Mouse (Mus musculus) layer of hippocampus, postnatal 36 days (tissue): ENCODE measurements around the gene Pear1. TPM values are rescaled to one million over a fixed set of nuclear protein-coding genes. Genes with fewer than 3 reads are reported as not detected.

Experiments used
- DNase-seq, 2 experiments: peaks; one replicate each; pipeline ENCODE4 v3.0.0; 2022
- total RNA-seq, 2 experiments: library from RNA; stranded (reverse); gene quantifications; 2 replicates each; pipeline ENCODE4 v1.2.3; 2021

Pear1 gene
- total RNA-seq, 2 experiments from 2014 or later = 8.0 to 10.4 TPM

GRCm38 (mm10) chr3:87725396-87726160 is 98.5 kb downstream of the Pear1 start:
- DNase-seq = no peak

GRCm38 (mm10) chr3:87724556-87724955 is 99.5 kb downstream of the Pear1 start:
- DNase-seq = no peak

- no peak for DNase-seq
Measured at GRCm38 (mm10) chr3:87718525-87718924, 105.6 kb downstream of the Pear1 start.

Other genes starting within 250 kb of the Pear1 start
- gene Arhgef11, start 206.7 kb downstream of the Pear1 start, total RNA-seq = 10 to 100 TPM; 60.5 to 62.4 TPM
- 1 to 10 TPM in 1 of 2 experiments, under 1 TPM in 1; 0.40 to 1.6 TPM for gene Lrrc71, start 75.7 kb downstream of the Pear1 start, total RNA-seq
- gene Ntrk1, start 29.1 kb downstream of the Pear1 start, total RNA-seq = under 1 TPM in 1 of 2 experiments, not detected in 1; 0.12 TPM
- under 1 TPM; 0.15 TPM for gene Insrr, start 27.4 kb downstream of the Pear1 start, total RNA-seq
- gene Sh2d2a, start 22.4 kb upstream of the Pear1 start, total RNA-seq = not detected
- 10 to 100 TPM; 58.3 to 58.6 TPM for gene Prcc, start 61.3 kb upstream of the Pear1 start, total RNA-seq
- gene Hdgf, start 82.0 kb upstream of the Pear1 start, total RNA-seq = 100 to 1,000 TPM; 140 to 149 TPM
- gene Mrpl24, start 95.2 kb upstream of the Pear1 start, total RNA-seq = 10 to 100 TPM; 54.7 to 59.8 TPM
- gene Isg20l2, start 106.0 kb upstream of the Pear1 start, total RNA-seq = 10 to 100 TPM; 15.0 TPM
- 10 to 100 TPM; 23.5 to 27.9 TPM for gene Rrnad1, start 106.4 kb upstream of the Pear1 start, total RNA-seq
- 1 to 10 TPM; 1.3 to 3.5 TPM for gene Crabp2, start 124.4 kb upstream of the Pear1 start, total RNA-seq
- 1 to 10 TPM; 4.0 to 5.4 TPM for gene Nes, start 146.8 kb upstream of the Pear1 start, total RNA-seq
- gene Bcan, start 175.9 kb upstream of the Pear1 start, total RNA-seq = 100 to 1,000 TPM; 296 to 327 TPM
- 10 to 100 TPM; 14.9 to 18.0 TPM for gene Hapln2, start 203.3 kb upstream of the Pear1 start, total RNA-seq
- 10 to 100 TPM; 14.5 to 17.8 TPM for gene Gpatch4, start 218.8 kb upstream of the Pear1 start, total RNA-seq
- 10 to 100 TPM; 77.7 to 78.1 TPM for gene Naxe, start 234.2 kb upstream of the Pear1 start, total RNA-seq